Mouse (Mus musculus) skeletal muscle tissue, postnatal 0 days (tissue): ENCODE data around the gene Kat2a. TPM values are rescaled to one million over a fixed set of nuclear protein-coding genes. Genes with fewer than 3 reads are reported as not detected.

Experiments used
- polyA plus RNA-seq: library from polyadenylated mRNA; unstranded; fragments of >200 nt; fragmentation: Nextera tagmentation; extraction: Ambion mirVana; gene quantifications from 2 replicates; pipeline ENCODE4 v1.2.1, GENCODE M21; 2015

Kat2a gene
- 17.1 and 18.1 TPM in 2 replicates for polyA plus RNA-seq

GRCm38 (mm10) chr11:100711783-100712615, at the start of gene Kat2a:
Gene Kat2a, minus strand, starts transcription at chr11:100712465.

GRCm38 (mm10) chr11:100759611-100760233, 47.5 kb upstream of the Kat2a start, which contains the start of gene Kcnh4:
Gene Kcnh4, minus strand, starts transcription at chr11:100759942.

GRCm38 (mm10) chr11:100738066-100738604, 25.9 kb upstream of the Kat2a start, which contains the start of gene Rab5c:
Gene Rab5c, minus strand, starts transcription at chr11:100738215.

GRCm38 (mm10) chr11:100713735-100714533, 1.7 kb upstream of the Kat2a start, which contains the start of gene Hspb9:
Gene Hspb9, plus strand, starts transcription at chr11:100713850.

GRCm38 (mm10) chr11:100703851-100704531, 8.3 kb downstream of the Kat2a start, which contains the start of gene Dhx58:
Gene Dhx58, minus strand, starts transcription at chr11:100704271.

GRCm38 (mm10) chr11:100692164-100692616, 20.1 kb downstream of the Kat2a start, which contains the start of gene Zfp385c:
Gene Zfp385c, minus strand, starts transcription at chr11:100692455.

Other genes starting within 250 kb of the Kat2a start
- gene Klhl11, start 239.7 kb downstream of the Kat2a start, polyA plus RNA-seq: 3.1 and 3.7 TPM in 2 replicates
- gene Acly, start 184.5 kb downstream of the Kat2a start, polyA plus RNA-seq: 19.8 and 22.8 TPM in 2 replicates
- 0.37 TPM in 2 replicates for gene Ttc25, start 166.9 kb downstream of the Kat2a start, polyA plus RNA-seq
- 39.3 and 40.3 TPM in 2 replicates for gene Cnp, start 137.6 kb downstream of the Kat2a start, polyA plus RNA-seq
- 53.4 and 53.7 TPM in 2 replicates for gene Nkiras2, start 93.2 kb downstream of the Kat2a start, polyA plus RNA-seq
- 161 and 168 TPM in 2 replicates for gene Dnajc7, start 92.3 kb downstream of the Kat2a start, polyA plus RNA-seq
- gene Zfp385c, start 20.0 kb downstream of the Kat2a start, polyA plus RNA-seq: 1.5 and 1.7 TPM in 2 replicates
- 2.6 and 3.5 TPM in 2 replicates for gene Dhx58, start 8.2 kb downstream of the Kat2a start, polyA plus RNA-seq
- gene Hspb9, start 1.4 kb upstream of the Kat2a start, polyA plus RNA-seq: 0.26 TPM in 1 of 2 replicates, not detected in the other
- 11.6 and 13.6 TPM in 2 replicates for gene Rab5c, start 25.8 kb upstream of the Kat2a start, polyA plus RNA-seq
- gene Kcnh4, start 47.5 kb upstream of the Kat2a start, polyA plus RNA-seq: 0.04 TPM in 1 of 2 replicates, not detected in the other
- gene Hcrt, start 50.5 kb upstream of the Kat2a start, polyA plus RNA-seq: 0.36 TPM in 1 of 2 replicates, not detected in the other
- gene Ghdc, start 58.5 kb upstream of the Kat2a start, polyA plus RNA-seq: 5.0 and 5.9 TPM in 2 replicates
- 36.5 and 40.3 TPM in 2 replicates for gene Stat5b, start 138.3 kb upstream of the Kat2a start, polyA plus RNA-seq
- 25.2 and 26.7 TPM in 2 replicates for gene Stat5a, start 146.9 kb upstream of the Kat2a start, polyA plus RNA-seq
- 62.7 and 67.5 TPM in 2 replicates for gene Stat3, start 227.1 kb upstream of the Kat2a start, polyA plus RNA-seq